Mouse (Mus musculus): Measurements from ENCODE around the gene Nxnl1.
"Not testable (repeated sequence)": the region's sequence is repeated elsewhere in the genome, so short reads cannot be mapped to it uniquely, and the experiment has no call there.

The Nxnl1 gene

DNA sequence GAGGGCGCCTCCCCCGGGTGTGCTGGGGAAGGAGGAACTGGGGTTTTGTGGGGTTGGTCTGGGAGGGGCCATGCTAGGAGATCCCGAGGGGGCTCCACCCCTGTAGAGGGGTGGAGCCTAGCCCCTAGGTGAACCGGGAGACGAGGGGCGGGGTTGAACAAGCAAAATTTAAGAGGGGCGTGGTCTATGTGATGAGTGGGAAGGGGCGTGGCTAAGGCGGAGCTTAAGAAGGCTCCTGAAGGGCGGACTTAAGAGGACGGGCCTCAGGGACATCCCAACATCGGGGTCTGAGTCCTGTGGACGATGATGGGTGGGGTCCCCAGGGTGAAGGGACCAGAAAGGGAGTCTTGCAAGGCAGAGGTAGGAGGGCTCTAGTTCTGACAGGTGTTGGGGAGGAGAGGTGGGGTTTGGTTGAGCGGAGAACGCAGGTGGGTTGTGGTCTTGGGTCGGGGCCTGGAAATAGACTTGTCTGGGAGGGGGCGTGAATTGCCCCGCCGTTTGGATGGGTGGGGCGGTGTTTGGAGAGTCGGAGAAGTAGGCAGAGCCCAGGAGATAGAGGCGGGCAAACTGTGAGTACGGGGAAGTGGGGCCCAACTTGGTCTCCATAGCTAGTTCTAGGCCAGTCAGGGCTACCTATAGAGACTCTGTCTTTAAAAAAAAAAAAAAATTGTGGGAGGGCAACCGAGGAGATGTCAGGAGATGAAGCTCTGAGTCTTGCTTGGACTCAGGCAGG, 7.3 kb downstream of the Nxnl1 start:
- in situ Hi-C loops (cut with MboI; ENCODE audit: low sequenced_read_pairs): no loop called here

DNA sequence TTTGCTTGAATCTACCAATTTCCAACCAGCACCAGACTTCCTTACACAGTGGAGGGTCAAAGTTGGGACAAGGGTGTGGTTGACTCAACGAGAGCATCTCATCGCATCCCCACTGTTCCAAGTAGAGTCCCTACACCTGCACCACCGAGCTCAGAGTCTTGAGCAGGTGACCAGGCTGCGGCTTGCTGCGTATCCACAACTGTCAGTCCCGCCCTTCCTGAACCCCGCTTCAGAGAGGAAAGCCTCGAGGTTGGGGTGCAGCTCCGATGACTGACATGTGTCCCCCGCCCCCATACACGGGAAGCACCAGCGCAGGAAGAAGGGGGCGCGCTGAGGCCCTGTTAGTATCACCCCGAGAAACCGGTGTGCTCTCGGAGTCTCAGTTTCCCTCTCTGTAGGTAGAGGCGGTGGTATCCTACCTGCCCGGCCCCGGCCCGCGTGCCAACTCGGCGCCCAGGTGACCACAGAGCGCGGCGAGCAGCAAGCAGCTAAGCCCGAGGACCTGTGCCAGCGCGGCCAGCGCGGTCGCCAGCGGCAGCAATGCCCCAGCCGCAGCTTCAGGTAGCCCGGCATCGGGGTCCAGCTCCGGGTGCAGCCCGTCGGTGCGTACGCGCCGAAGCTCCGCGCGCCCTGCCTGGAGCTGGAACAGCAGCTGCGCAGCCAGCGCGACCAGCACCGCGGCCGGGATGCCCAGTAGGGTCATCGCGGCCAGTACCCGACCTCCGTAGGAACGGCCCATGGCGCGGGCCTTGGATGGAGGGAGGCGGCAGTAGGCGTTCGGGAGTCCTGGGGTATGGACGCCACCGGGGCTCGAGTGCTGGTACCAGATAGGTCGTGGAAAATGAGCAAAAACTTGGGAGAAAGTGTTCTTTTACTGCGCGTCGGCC, 8.1 kb downstream of the Nxnl1 start, which contains the start of gene Tmem221:
Tmem221 (minus strand) TSS at position 801 of the 887 bp plus-strand sequence.
- in situ Hi-C loops (cut with MboI; ENCODE audit: low sequenced_read_pairs): no loop called here

DNA sequence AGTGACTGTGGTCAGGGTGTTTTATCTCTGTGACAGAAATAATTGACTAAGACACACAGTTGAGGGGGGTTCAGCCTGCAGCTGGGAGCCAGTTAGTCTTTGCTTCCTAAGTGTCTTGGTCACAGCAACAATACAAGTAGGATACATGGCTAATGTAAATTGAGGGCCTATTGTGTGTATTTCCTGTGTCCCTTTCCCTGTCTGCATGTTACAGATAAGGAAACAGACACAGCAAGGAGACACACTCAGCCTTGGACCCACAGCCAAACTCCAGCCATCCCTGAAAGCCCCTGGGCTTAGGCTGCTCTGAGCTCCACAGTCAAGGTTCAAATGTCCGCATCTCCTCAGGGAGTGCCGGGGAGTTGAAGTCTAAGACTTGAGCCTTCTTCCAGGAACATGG, 11.8 kb downstream of the Nxnl1 start:
- in situ Hi-C loops (cut with MboI; ENCODE audit: low sequenced_read_pairs): no loop called here

DNA sequence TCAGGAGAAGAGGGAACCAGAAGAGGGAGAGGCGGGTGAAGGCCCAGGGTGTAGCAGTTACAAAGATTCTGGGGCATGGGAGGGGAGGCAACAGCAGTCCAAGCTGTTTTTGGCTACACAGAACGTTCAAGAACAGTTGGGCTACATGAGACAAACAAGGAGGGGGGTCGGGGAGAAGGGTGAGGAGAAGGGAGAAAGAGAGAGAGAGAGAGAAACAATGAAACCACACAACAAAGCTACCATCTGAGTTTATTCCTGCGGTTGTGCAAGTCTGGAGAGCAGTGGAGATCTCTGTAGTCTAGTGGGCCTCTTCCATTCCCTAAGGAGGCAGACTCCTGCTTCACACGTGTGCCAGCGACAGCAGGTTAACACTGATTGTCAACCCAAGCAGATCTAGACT, 12.4 kb downstream of the Nxnl1 start:
- in situ Hi-C loops (cut with MboI; ENCODE audit: low sequenced_read_pairs): no loop called here

DNA sequence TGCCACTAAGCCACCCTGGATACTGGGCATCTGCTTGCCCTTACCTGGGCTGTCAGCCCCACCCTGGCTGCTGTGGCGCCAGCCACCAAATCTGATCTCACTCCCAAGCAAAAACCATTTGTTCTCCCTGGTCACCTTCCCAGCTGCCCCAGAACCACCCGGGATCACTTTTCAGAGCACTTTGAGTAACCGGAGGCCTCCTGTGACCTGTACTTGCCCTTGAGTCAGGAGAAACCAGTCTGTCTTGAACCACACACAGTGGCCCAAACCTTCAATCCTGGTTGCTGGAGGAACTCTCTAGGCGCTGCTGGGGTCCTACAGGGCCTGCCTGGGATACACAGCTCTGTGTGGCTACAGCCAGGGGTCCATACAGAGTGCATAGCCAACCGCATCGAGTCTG, 13.6 kb downstream of the Nxnl1 start:
- in situ Hi-C loops (cut with MboI; ENCODE audit: low sequenced_read_pairs): no loop called here

DNA sequence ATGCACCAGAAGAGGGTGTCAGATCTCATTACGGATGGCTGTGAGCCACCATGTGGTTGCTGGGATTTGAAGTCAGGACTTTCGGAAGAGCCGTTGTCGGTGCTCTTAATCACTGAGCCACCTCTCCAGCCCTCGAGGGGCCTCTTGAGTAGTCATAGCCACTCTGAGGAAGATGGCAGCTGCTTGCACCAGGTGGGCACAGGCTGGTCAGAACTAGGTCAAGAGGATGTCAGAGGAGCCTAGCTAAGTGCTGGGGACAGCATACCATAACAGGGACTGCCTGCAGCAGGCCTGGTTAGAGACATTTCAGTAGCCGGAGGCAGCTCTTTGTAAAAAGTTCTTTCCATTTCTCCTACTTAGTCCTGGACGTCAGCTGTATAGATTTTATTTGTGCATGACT, 15.6 kb downstream of the Nxnl1 start:
- in situ Hi-C loops (cut with MboI; ENCODE audit: low sequenced_read_pairs): no loop called here

DNA sequence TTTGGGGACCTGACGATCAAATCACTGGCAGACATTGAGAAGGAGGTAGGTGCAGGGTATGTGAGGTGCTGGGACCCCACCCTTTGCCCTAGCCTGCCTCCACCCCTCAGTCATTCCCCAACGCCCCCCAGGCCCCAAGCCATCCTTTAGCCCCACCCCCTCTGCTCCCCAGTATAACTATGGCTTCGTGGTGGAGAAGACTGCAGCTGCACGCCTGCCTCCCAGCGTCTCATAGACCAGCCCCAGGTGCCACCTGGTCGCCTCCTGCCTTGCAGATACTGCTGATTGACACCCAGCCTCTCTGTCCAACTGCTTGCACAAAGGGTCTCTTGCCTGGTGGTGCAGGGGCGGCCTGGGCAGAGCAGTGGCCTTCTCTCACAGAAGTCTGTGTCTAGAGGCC, 18.8 kb downstream of the Nxnl1 start:
- in situ Hi-C loops (cut with MboI; ENCODE audit: low sequenced_read_pairs): no loop called here

DNA sequence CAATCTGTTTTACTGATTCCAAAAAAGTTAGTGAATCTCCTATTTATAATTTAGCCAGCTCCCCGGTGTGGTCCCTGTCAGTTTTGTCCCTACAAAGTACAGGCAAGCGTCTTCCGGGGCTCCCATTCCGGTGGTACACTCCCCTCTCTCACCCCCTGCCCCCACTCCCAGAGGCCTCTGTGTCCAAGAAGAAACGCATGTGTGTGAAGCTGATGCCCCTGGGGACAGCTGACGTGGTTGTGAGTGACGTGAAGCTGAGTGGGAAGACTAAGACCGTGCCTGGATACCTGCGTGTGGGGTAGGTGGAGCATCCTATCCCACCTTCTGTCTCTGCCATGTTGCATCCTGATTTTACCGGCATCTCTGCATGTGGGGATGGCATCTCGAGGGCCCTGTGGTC, 21.3 kb downstream of the Nxnl1 start:
- in situ Hi-C loops (cut with MboI; ENCODE audit: low sequenced_read_pairs): no loop called here

DNA sequence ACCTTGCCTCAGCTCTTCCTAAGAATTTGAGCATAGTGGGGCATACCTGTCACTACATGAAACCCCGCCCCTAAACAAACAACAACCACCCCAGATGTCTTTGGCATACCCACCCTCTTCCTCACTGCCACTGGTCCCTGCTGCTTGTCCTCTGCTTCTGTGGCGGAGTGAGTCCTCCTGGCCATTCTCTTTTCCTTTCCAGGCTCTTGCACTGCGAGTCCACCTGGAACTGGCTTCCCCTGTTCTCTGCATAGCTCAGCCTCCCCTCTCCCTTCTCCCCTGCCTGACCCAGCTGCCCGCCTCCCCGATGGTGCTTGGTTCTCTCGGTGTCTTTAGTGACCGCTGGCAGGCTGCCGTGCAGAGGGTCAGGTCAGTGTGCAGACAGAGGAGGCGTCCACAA, 22.6 kb downstream of the Nxnl1 start:
- in situ Hi-C loops (cut with MboI; ENCODE audit: low sequenced_read_pairs): no loop called here

DNA sequence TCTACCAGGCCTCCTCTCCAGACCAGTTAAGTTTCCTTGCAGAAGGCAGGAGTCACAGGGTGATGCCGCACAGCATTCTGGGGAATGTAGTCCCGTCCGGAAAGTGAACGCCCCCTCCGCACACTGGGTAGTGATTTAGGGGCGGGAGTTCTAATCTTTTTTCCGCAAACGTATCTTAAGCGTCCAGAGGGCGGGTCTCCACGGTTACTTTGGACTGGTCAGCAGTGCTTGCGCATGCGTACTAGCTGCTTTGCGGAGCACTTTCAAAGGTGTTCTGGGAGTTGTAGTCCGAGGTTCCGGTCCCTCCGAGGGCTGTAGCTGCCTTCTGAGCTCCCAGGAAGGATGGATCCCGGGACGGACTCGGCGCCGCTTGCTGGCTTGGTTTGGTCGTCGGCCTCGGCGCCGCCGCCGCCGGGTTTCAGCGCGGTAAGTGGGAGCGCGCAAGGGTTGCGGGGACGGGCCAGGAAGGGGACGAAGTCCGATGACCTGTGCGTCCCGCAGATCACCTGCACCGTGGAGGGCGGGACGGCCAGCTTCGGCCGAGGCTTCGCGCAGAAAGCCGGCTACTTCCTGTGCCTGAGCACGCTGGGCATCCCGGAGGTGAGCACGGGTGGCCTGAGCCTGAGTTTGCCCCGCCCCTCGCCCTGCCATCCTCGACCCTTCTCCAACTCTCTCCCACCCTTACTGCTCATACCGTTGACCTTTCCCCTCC, 23.6 kb downstream of the Nxnl1 start, which contains the start of gene Mvb12a:
Mvb12a (plus strand) TSS at position 291 of the 712 bp plus-strand sequence.
- in situ Hi-C loops (cut with MboI; ENCODE audit: low sequenced_read_pairs): no loop called here

DNA sequence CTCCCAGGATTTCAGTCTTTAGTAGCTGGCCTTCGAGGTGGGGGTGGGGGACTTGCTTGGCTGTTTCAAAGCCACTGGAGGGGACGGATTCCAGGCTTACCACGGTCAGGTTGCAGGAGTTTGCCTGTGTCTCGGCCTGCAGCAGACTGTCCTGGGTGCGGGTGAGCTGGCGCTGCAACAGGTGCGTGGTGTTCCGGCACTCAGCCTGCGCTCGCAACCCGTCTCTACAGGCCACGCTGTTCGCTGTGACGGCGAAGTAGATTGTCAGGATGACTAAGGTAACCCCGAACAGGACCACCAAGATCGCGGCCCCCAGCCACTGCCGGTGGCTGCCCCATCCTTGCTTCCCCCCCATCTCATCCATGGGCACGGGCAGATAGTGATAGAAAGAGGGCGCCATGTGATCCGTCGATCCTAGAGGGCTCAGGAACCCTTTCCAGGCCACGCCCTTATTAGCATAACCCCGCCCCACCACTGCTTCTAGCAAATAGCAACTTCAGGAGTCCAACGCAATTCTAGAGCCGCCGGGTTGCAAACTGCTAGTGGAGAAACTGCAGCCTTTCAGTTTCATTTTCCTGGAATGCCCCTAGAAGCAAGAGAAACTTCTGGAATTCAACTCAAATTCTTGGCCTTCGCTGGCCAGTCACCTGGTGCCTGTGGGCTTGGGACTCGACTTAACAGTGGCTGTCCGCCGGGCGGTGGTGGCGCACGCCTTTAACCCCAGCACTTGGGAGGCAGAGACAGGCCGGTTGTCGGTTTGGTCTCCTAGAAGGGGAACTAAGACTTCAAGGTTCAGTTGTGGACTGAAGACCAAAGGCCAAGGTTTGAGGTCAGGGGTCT, 29.2 kb downstream of the Nxnl1 start, which contains the start of gene Bst2:
Bst2 (minus strand) TSS at position 429 of the 840 bp plus-strand sequence.
- in situ Hi-C loops (cut with MboI; ENCODE audit: low sequenced_read_pairs): no loop called here

DNA sequence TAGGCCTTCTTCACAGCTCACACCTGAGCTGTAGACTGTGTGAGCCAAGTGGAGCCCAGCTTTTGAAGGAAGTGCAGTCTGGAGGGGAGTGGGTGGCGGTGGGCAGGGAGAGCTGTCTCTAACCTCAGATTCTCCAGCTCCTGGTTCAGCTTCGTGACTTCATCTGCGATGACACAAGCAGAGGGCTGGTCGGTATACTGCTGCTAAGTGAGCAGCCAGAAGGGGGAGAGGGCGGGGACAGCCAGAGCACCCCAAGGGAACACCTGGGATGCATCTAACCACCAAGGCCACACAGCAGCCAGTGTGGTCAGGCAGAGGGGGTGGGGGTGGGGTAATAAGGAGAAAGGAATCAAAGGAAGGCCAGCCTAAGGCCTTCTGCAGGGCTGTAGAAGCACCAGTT, 30.7 kb downstream of the Nxnl1 start:
- in situ Hi-C loops (cut with MboI; ENCODE audit: low sequenced_read_pairs): no loop called here

DNA sequence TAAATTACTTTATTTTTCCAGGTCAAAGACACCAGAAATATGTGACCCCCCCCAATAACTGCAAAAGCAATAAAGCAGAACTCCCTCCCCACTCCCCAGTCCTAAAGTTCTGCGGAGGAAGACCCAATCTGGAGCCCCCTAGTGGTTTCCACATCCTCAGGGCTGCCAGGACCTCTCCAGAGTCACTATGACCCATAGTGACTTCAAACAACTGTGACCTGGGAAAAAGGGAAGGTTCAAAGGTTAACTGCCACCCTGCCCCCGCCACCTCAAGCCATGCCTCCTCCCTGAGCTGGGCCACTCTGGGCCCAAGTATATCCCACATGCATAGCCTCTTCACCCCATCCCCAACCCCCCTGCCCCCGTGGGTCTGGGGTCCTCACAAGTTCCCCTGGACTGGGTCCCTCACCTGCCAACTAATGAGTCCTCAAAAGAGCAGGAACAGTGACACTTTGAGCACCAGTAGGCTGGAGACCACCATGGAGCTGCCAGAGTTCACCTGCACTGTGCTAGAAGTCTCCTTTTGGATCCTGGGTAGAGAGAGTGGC, 32.1 kb downstream of the Nxnl1 start:
- in situ Hi-C loops (cut with MboI; ENCODE audit: low sequenced_read_pairs): no loop called here

DNA sequence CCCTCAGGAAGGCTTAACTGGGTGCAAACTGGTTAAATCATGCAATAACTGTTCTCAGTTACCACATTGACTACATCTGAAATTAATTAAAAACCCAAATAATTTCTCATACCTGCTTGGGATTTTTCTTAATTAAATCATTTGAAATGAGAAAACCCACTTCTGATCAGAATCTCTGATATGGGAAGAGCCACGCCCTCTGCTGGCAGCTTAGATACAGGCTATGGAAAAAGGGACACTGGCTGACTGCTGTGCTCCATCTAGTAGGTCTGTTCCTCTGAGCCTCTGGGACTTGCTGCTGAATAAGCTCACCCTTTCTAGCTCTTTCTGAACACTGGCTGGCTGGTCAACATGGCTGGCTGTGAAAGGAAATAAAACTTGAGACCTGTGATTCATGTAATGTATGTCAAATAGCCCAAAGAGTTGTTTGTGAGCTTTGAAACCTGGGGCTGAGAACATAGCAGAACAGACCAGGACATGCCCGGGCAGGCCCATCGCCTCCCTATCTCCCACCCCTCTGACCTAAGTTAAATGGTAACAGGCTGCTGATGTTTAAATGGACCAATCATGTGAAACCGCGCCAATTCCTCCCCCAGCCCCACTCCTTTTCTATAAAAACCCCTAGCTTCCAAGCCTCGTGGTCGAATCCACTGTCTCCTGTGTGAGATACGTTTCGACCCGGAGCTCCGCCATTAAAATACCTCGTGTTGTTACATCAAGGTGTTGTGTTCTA, 35.5 kb downstream of the Nxnl1 start:
- in situ Hi-C loops (cut with MboI; ENCODE audit: low sequenced_read_pairs): not testable (repeated sequence)

DNA sequence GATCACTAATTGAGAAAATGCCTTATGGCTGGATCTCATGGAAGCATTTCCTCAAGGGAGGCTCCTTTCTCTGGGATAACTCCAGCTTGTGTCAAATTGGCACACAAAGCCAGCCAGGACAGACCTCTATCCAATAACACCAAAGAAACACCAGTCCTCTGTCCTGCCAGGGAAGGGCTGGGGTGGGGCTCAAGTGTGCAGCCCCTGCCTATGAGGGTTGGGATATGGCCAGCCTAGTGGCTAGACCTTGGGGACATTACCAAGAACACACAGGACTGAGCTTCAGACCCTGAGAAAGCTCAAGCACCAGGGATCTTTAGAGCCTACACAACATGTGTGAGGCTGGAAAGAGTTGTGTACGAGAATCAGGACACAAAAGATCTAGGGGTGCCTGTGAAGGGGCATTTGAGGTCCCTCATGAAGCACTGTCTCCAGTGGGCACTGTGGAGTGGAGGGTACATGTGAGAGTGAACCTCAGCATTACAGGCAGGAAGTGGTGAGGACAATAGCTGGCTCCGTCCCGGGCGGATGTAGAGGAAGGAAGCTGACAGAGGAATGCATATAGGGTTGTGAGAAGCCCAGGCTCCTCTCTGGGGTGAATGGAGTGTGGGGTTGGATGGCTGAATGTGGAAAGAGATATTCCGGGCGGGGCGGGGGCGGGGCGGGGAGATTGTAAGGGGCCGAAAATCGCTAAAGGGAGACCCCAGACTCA, 37.9 kb downstream of the Nxnl1 start:
- in situ Hi-C loops (cut with MboI; ENCODE audit: low sequenced_read_pairs): no loop called here

DNA sequence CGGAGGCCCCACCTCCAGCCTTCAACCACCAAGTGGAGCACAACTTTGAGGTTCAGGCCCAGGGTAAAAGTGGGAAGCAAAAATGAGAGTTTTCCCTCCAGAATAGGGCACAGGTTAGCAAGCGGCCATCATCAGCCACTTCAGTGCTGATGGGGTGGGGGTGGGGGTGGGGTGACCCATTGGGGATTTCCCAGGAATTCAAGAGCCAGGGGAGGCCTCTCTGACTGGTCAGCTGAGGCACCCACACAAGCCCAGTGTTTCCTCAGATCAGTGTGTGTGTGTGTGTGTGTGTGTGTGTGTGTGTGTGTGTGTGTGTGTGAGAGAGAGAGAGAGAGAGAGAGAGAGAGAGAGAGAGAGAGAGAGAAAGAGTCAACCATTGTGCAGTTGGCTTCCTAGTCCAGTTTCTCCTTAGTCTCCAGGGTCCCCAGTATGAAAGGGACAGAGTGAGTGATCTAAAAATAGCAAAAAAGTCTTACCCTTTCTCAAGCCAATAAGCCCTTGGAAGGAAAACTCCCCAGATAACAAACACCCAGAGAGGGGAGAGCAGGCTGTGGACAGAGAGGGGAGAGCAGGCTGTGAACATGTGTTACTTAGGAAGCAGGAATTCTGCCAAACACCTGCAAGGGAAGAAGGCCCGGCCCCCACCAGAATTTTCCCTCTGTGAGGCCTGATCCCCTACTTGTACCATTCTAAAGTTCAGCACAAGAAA, 39.1 kb downstream of the Nxnl1 start:
- in situ Hi-C loops (cut with MboI; ENCODE audit: low sequenced_read_pairs): no loop called here

DNA sequence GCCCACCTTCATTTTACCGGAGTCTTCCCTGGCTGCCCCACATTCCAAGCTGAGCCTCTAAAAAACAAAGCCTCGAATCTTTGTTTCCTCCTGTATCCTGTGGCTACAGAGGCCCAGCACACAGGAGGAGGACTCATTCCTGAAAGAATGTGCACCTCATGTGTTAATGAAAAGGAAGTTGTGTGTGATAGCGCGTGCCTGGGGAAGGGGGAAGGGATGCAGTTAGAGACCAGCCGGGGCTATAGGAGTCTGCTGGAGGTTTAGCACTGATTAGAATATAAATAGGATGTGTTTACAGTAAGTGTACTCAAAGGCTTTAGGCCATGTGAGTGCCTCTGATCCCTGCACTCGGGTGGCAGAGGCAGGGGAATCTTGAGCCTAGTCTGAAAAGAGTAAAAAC, 40.1 kb downstream of the Nxnl1 start:
- in situ Hi-C loops (cut with MboI; ENCODE audit: low sequenced_read_pairs): no loop called here
